Mouse (Mus musculus) embryo, embryonic 11 days (tissue): ENCODE measurements around the gene Kif24.

Experiments
- DNase-seq: peaks from one replicate; pipeline ENCODE4 v3.0.0-alpha.2; 2015

Kif24 gene

DNA sequence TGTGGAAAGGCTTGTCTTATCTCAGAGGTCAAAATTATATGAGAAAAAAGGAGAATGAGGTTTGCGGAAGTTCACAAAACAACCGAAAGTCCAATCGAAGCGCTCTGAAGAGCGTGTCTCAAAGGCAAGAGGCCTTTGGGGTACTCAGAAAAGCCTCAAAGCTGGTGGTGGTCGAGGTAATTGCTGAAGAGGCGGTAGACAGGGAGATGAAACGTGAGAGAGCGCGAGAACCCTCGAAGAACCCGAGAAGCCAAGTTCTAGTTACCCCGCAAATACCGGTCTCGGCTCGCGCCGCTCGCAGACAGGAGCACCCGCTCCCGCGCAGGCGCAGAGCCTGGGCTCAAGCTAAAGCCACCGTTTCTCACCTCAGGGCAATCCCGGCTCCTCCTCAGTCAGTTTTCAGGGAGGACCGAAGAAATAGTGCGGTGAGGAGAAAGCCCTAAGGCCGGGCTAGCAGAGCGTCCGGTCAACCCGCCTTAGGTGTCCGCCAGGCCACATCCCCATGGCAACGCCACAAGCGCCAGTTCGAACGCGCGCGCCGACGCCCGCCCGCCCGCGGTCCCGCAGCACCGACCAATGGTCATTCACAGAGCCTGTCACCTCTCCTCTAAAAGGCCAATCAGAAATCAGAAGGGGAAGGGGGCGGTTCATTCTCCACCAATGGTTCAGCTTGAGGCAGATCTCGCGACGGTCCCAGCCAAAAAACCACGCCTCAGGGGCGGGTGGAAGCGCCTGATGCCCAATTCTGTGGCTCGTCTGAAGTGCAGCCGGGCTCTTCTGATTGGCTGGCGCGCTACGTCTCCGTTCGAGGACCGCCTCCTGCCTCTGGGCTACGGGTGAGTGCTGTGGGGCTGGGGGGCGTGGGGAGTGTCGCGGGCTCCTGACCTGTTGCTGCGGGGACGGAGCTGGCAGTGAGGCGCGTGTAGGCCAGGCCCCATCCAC, at the start of gene Kif24, which contains the start of gene Nudt2:
Gene Kif24 (minus strand): TSS at position 543 of the 942 bp plus-strand sequence.
Gene Nudt2 (plus strand): TSS at position 807 of the 942 bp plus-strand sequence.
- DNase-seq: peak; percentile 99

DNA sequence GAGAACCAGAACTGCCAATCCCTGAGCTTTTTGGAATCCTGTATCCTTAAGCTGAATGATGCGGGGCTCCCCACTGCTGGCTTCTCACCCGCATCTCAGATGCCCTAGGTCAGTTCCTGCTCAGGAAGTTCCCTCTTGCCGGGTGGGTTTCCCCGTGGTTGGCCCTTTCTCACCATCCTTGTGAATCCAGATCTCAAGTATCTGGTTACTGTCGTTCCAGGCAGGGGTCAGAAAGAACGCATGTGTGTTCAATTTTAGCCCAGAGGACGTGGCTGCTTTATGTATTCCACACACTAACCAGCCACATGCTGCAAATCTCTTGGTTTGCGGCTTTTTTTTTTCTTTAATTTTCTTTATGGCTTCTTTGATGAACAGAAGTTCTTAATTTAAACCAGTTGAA, 49.0 kb upstream of the Kif24 start:
- DNase-seq: peak; percentile 69

DNA sequence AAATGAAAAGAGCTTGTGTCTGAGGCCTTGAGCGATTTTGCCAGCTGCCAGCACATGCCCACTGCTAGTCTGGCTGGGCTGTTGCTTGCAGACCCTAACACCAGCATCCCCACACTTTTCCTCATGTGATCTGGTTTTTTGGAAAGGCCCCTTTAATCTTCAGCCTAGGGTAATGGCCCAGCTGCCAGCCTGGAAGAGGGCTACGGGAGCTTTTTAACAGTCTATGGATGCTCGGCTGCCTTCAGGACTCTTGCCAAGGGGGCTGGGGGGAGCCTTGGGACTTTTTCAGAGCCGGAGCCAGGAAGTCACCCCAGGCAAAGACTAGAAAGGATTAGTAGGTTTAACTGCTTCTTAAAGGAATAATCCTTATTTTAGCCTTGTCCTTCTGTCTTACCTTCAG, 48.6 kb upstream of the Kif24 start:
- DNase-seq: peak; percentile 19

DNA sequence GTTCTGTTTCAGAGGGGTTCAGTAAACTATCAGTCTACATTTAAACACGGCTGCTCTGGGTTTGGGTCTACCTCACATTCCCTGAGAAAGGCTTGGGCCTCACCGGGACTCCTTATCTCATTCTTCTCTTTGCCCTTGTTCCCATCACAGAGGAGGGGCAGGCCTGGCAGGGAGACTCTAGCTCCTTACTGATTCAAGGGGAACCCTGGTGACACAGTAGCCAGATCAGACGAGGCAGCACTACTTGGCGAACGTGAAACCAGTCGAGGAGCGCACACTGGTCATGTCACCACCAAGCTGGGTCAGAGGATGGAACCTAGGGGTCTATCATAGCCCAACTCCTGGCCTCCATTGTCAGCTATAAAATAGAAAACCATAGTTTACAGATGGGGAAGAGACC, 43.3 kb upstream of the Kif24 start:
- no peak for DNase-seq

DNA sequence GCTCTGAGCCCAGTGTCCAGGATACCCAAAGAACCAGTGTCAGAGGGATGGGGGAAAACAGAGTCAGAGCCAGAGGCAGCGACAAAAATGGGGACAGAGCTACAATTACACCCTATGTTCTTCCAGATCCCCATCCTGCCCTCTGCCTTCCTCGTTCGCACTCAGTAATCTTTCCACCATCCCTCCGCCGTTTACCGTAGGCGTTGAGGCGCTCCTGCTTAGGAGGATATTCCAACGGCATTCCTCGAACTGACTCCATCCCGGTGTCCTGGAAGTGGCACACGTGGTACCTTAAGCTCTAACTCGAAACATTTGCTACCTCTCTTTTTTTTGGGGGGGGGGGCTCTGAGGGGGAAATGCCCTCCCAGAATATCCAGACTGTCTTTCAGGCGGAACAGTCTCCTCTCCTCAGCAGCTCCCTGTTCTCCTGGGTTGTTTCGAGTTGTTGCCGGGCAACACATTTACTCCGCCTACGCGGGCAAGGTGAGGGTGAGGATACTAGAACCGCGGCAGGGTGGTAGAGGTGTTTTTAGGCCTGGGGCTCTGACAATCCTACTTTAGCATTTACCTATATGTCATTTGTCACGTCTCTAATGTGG, 42.7 kb upstream of the Kif24 start:
- peak; percentile 57 for DNase-seq

DNA sequence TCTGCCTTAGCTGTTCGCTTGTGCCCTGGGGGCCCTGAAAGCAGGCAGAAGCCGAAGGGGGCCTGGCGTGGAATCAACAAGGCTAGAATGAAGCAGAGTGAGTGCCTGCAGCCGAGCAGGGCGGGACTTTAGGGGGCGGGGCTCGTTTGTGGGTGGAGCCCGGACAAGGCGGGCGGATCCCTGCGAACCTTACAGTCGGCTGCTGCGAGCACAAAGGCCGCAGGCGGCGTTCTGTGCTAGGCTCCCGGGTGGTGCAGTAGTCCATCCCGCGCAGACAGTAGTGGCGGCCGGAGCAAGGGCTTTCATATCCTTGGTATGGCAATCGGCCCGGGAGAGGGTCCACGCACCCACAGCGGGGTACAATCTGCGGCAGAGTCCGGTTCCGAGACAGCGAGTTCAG, 42.2 kb upstream of the Kif24 start:
- DNase-seq: peak; percentile 95

DNA sequence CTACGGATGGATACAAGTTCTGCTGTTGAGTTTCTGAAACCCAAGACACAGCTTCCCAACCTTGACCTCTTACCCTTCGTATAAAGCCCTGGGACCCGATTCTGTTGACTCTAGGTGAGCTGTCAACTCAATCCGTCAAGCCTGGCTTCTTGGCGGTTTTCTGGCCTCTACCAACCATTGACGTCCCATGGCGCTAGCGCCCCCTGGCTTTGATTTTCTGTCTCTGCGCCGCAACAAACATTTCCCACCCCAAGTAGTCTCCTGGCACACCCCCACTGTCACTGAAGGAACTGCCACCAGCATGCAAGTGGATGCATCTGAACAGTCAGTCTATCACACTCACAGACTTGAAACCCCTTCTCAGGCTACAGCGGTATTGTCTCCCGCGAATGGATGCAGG, 41.5 kb upstream of the Kif24 start:
- DNase-seq: peak; percentile 73

DNA sequence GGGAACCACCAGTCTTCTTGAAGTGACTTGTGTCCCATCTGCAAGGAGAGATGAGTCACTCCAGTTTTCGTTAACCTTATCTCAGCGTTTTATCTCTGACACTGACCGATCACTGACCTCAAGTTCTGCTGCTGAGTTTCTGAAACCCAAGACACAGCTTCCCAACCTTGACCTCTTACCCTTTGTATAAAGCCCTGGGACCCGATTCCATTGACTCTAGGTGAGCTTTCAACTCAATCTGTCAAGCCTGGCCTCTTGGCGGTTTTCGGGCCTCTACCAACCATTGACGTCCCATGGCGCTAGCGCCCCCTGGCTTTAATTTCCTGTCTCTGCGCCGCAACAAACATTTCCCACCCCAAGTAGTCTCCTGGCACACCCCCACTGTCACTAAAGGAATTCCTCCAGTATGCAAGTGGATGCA, 40.5 kb upstream of the Kif24 start:
- no peak for DNase-seq

DNA sequence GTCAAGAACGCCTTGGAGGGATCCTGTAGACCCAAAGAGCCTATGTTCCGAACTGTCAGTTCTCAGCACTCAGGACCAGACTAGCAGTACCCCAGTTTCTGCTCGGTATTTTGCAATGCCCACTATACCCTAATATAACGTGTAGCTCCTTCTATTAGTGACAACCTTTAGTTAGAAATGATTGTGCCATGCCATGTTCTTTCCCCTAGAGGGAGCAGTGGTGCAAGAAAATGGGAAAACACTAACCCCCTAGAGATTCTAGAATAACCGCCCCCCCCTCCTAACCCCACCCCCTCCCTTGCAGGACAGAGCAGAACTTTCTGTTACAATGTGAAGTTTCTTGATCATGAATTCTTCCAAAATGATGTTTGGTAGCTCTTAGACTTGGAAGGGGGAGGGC, 39.6 kb upstream of the Kif24 start:
- DNase-seq: no peak

DNA sequence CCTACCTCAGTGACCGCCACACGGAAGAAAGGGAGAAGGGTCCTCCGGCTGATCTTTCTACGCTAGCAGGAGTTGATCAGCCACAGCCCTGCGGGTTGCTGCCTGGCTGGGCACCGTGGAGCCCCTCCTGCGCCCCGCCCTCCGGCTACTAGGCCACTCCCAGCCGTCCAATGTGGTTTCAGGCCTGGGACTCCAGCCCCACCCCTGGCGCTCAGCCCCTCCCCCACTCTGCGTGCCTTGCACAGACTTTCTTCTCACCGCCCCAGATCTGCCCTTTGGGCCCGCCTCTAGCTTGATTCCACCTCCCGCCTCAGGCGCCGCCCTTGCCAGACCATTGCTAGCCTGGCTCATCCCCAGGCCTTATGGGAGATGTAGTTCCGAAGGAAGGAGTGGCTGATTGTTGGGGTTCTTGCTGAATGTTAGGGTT, 38.3 kb upstream of the Kif24 start, which contains the start of gene AI464131:
Gene AI464131 (minus strand): TSS at position 91 of the 427 bp plus-strand sequence.
- peak; percentile 98 for DNase-seq

DNA sequence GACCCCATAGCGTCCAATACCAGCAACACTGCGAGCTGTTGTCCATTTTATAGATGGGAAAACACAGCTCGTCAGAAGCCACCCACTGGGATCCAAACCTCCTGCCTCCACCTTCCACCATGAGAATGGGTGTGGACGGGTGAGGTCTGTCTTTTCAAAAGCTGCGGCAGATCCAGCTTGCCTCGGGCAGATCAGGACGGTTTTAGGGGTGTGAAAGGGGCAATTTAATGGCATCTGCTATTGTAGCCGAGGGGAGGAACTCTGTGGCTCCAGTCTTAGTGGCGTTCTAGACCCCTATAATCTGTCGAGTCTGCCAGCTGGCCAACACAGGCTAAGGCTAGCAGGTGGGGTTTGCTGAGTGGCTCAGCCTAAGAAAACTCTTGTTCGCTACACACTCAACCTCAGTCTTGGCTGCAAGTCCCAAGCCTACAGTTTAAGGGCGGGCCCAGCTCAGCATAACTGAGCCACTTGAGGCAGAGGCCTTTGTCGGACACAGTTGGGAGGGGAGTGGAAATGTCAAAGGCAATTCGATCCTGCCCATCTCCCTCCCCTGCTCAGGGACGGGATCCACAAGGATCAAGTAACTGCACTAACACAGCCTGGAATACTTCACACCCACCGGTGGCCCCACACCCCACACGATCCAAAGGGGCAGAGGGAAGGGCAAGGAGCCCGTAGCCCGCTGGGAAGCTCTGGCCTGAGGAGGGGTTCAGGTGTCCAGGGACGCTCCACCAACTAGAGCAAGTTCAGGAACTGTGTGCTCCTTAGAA, 37.7 kb upstream of the Kif24 start:
- DNase-seq: peak; percentile 56

DNA sequence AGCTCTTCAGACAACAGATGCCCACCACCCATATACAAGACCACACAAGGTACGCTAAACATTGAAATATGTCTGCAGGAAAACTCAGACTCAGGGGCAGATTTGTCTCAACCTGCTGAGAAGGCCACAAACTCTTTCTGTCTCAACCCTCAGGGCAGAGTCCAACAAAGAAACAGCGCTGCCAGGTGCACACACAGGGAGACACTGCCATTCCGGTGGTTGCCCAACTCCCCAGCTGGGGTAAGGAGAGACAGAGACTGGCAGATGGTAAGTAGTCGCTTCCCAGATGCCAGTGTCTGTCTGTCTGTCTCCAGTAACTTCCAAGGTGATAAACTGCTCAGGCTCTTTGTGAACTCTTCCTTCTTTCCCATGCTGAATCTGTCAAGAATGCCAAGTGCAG, 36.1 kb upstream of the Kif24 start:
- DNase-seq: no peak

DNA sequence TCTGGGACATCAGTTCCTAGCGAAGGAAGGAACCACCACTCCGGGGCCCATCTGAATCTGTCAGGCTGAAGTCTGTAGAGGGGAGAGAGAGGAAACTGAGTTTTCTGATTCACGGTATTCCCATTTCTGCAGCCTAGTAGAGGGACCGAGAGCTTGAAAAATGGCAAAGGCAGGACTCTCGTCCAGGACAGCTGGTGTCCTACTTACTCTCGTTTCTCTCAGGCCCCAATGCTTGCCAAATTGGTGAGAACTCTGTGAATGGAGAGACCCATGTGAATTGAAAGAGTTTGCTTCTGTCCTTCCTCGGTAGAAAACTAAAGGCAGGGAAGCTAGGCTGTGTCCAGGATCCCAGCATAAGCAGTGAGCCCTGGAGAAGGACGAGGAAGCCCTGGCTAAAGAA, 34.9 kb upstream of the Kif24 start:
- no peak for DNase-seq

DNA sequence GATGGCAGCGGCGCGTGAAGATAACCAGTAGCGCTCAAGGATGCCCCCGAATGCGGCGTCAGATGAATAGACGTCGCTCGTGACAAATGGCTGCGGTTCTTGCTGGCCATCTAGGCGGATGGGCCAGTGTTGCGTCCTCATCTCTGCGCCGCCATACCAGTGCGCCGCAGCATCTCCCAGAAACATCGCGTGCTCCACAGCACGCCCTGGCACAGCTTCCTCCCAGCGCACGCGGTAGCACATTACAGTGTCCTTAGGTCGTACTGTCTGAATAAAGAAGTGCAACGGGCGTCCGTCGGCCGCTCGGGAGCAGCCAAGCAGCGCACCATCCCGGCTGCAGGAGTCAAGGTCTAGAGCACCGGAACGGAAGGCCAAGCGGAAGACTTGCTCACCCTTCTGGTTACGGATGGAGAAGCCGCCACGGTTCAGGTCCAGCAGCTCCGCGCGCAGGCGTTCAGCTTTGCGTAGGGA, 34.3 kb upstream of the Kif24 start:
- peak; percentile 64 for DNase-seq

DNA sequence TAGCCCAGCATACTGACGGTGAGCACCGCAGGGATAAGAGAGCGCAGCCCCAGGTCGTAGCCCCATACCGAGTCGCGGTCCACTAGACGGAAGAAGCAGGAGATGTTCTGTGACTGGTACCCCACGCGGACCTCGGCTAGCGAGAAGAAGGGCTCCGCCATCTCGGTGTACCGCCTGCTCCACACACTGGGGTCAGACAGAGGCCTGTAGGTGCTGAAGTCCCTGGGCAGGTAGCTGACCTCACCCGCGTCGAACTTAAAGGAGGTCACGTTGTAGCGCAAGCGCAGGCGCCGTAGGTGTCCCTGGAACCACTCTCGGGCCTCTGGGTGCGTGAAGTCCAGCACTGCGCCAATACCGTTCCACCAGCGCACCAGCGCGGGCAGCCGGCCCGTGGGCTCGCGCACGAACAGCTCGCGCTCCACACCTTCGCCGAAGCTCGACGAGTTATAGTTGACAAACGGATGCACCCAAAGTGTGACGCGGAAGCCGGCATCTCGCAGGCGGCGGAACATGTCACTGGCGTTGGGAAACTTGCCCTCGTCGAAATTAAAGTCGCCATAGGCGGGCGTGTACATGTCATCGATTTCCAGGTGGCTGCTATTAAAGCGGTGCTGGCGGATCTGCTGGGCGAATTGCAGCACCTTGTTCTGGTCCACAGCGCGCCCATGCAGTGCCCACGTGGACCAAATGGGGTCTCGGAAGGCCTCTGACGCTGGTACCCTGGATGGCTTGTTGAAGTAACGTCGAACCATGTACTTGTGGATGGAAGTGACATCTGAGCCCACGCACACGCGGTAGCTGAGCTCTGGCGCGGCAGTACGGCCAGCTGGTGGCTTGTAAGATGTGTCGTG, 33.5 kb upstream of the Kif24 start:
- peak; percentile 32 for DNase-seq

DNA sequence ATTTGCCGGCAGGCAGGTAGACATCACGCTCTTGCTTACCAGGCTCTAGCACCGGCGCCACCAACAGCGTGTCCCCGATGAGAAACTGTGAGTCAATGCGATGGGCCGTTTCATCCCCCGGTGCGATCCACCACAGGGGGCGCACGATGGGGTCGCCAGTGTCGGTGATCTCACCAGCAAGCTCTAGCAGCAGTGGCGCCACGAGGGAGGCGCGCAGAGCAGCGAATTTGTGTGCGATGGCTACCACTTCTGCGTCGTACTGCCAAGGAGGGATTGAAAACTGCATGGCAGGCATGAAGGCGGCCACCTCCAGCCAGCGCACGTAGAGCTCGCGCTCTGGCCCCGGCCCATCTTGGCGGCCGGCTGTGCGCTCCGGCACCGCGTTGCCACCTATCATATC, 32.9 kb upstream of the Kif24 start:
- DNase-seq: peak; percentile 78

DNA sequence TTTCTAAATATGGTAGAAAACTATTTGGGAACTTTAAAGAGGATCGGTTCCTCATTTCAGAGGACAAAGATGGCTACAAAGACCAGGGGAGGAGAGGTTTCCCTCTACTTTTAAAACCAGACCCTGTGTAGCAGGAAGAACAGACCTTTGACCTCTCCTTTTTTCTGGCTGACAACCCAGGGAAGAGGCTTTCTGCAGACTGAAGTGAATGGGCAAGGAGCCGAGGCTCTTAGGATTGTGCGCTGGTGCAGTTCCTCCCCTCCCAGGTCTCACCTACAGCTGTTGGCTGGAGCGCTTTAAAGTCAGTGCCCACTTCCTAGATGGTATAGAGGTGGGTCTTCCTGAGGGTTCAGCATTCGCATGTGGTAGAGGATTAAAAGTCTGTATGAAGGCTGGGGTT, 32.4 kb upstream of the Kif24 start:
- DNase-seq: no peak

DNA sequence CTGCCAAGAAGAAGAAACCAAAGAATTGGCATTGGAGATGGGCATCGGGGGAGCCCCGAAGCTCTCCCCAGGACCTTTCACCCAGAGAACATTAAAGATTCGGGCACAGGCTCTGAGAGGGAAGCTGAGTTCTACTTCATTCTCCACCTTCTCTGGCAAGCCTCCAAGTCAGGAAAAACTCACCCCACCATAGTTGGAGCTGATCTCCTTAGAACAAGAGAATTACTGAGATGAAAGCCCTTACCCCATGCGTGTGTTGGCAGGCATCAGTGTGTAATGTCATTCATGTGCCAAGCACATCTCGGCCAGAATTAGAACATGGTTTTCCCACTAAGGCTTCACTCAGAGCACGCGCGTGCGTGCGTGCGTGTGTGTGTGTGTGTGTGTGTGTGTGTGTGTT, 31.2 kb upstream of the Kif24 start:
- DNase-seq: no peak

DNA sequence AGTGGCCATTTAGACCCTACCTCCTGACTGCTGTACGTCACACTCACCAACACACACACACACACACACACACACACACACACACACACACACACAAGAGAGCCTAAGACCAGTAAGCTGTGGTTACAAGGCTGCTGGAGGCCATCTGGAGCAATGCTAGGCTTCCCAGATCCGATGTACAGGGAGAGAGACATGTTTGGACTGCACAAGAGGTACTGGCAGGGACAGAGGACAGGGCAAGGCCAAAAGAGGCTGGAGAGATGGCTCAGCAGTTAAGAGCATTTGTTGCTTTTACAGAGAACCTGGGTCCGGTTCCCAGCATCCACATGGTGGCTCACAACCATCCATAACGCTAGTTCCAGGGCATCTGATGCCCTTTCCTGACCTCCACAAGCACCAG, 30.4 kb upstream of the Kif24 start:
- no peak for DNase-seq

DNA sequence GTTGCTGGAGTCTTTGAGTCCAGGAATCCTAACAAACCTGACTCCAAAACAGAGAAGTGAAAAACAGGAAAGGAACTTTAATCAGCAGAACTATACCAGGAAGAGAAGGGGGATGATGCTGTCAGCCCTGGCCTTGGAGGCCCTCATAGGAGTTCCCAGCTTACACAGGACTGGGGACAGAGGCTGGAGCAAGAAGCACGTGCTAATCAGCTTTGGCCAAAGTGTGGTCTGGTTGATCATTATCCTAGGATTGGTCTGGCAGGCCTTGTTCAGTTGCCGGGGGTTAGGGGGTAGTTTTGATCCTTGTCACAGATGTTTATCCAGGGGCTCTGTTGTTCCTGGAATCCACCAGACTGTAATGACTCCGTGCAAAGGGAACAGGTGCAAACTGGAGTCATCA, 29.7 kb upstream of the Kif24 start:
- DNase-seq: no peak

DNA sequence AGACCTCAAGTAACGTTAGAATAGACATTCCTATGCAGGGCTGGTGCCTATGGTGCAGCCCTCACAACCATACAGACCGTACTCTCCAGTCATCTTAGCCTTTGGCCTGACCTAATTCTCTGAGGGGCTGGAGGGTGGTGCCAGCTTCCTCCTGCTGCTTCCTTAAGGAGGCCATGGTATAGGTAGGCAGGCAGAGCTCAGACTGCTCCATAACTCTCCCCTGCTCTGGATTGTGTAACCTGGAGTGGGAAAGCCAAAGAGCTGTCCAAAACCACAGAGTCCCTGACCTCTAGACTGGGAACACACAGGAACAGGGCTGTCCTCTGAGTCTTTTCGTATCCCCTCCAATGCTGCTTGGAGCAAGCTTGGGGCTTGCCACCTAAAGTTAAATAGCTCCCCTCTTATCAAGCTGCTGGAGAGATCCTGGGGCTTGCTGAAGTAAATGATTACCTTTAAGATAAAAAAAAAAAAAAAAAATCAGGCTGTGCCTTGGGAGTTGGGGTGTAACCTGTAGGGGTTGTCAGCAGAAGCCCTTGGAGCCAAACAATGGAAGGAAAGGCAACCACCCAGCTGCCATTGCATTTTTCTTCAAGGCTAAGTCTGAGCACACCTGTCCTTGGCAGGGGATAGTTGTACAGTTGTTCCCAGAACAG, 28.9 kb upstream of the Kif24 start:
- no peak for DNase-seq

DNA sequence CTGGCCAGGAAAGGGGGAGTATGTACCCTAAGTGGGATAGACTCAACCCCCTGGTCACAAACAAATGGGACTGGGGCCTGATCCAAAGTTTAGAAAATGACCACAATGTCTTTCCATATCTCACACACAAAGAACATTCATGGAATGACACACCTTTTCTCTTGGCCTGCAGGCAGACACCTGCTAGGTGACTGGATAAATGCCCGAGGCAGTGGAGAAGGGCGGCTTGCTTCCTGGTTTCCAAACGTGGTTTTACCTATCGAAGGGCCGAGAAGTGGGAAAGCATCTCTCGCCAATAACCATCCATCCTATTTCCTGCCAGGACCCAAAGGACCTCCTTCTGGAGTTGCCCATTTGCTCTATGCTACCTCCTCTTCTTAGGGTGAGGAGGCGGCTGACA, 28.3 kb upstream of the Kif24 start:
- DNase-seq: no peak
